Mouse (Mus musculus): ENCODE measurements around the gene Smarca2. TPM values are rescaled to one million over a fixed set of nuclear protein-coding genes. Genes with fewer than 3 reads are reported as not detected.
A peak's percentile ranks its signal among the peaks of the same experiment; 100 is the strongest.
"Not testable (repeated sequence)": the region's sequence is repeated elsewhere in the genome, so short reads cannot be mapped to it uniquely, and the experiment has no call there.

Gene Smarca2
- polyA plus RNA-seq, 1 experiment from 2014 or later, result 129 TPM

GRCm38 (mm10) chr19:26670089-26670488 lies 65.2 kb downstream of the Smarca2 start:
- Histone ChIP-seq H3K4me3 (no peak overlapping the region), H3K9ac (replicated peaks) (no peak overlapping the region), H3K27ac (replicated peaks) (no peak overlapping the region), H3K4me2 (replicated peaks) (no peak overlapping the region), H3K9me3 (no peaks in the 10 kb centered on the region), H3K27me3 (no peaks in the 10 kb centered on the region), H3K4me1 (no peaks in the 10 kb centered on the region), H3K36me3 (peaks cover 30% of the 10 kb centered on the region; the same call in 1 of the 2 replicates)
- WGBS, result 90% methylated on average over 6 of the region's 6 CpGs
- ATAC-seq (replicated peaks), result no peak

GRCm38 (mm10) chr19:26671413-26671812 lies 66.6 kb downstream of the Smarca2 start:
- peaks cover 30% of the 10 kb centered on the region; the same call in 1 of the 2 replicates for H3K36me3 ChIP-seq
- H3K27ac ChIP-seq (replicated peaks); H3K4me1 ChIP-seq; H3K4me2 ChIP-seq (replicated peaks); ATAC-seq (replicated peaks); H3K4me3 ChIP-seq; H3K9ac ChIP-seq (replicated peaks); H3K27me3 ChIP-seq; H3K9me3 ChIP-seq: not testable (repeated sequence)

GRCm38 (mm10) chr19:26675917-26676316 lies 71.1 kb downstream of the Smarca2 start:
- no peak for ATAC-seq (replicated peaks)
- Histone ChIP-seq H3K4me2 (replicated peaks) (no peak overlapping the region), H3K27me3 (no peaks in the 10 kb centered on the region), H3K36me3 (peaks cover 19% of the 10 kb centered on the region; the same call in 1 of the 2 replicates), H3K4me3 (no peak overlapping the region), H3K4me1 (peaks cover 21% of the 10 kb centered on the region), H3K27ac (replicated peaks) (no peak overlapping the region), H3K9me3 (no peaks in the 10 kb centered on the region), H3K9ac (replicated peaks) (no peak overlapping the region)
- 25% methylated on average over 6 of the region's 6 CpGs for WGBS

- peak; percentile 81 for ATAC-seq (replicated peaks)
- Histone ChIP-seq H3K9me3 (no peaks in the 10 kb centered on the region), H3K4me3 (no peak overlapping the region), H3K36me3 (peaks cover 16% of the 10 kb centered on the region), H3K4me1 (peaks cover 21% of the 10 kb centered on the region), H3K4me2 (replicated peaks) (no peak overlapping the region), H3K27ac (replicated peaks) (peak overlapping the region; percentile 54), H3K9ac (replicated peaks) (no peak overlapping the region), H3K27me3 (no peaks in the 10 kb centered on the region)
- WGBS, result 16% methylated on average over 8 of the region's 8 CpGs
Measured at GRCm38 (mm10) chr19:26678543-26678942, 73.7 kb downstream of the Smarca2 start.

- H3K27me3 ChIP-seq, result no peaks in the 10 kb centered on the region
- no peaks in the 10 kb centered on the region for H3K9me3 ChIP-seq
- H3K9ac ChIP-seq (replicated peaks), result no peak overlapping the region
- H3K4me3 ChIP-seq, result no peak overlapping the region
- H3K36me3 ChIP-seq, result peaks cover 12% of the 10 kb centered on the region
- H3K4me2 ChIP-seq (replicated peaks), result no peak overlapping the region
- H3K4me1 ChIP-seq, result peaks cover 21% of the 10 kb centered on the region
- H3K27ac ChIP-seq (replicated peaks), result peak overlapping the region; percentile 29; the same call in 1 of the 2 replicates
- 0 out of 2 replicates have a peak, but pooled peaks have one; percentile 10 for ATAC-seq (replicated peaks)
- 34% methylated on average over 3 of the region's 3 CpGs for WGBS
Measured at GRCm38 (mm10) chr19:26679674-26680073, 74.8 kb downstream of the Smarca2 start.

GRCm38 (mm10) chr19:26681549-26681948 lies 76.7 kb downstream of the Smarca2 start:
- H3K27me3 ChIP-seq, result no peaks in the 10 kb centered on the region
- H3K4me2 ChIP-seq (replicated peaks), result no peak overlapping the region
- peaks cover 15% of the 10 kb centered on the region for H3K36me3 ChIP-seq
- H3K9ac ChIP-seq (replicated peaks), result no peak overlapping the region
- no peak overlapping the region for H3K27ac ChIP-seq (replicated peaks)
- no peak for ATAC-seq (replicated peaks)
- peaks cover 16% of the 10 kb centered on the region for H3K4me1 ChIP-seq
- H3K4me3 ChIP-seq, result no peak overlapping the region
- WGBS, result 95% methylated on average over 8 of the region's 8 CpGs
- no peaks in the 10 kb centered on the region for H3K9me3 ChIP-seq

GRCm38 (mm10) chr19:26682130-26682529 lies 77.3 kb downstream of the Smarca2 start:
- H3K4me1 ChIP-seq, result peaks cover 16% of the 10 kb centered on the region
- H3K9ac ChIP-seq (replicated peaks), result no peak overlapping the region
- peaks cover 15% of the 10 kb centered on the region for H3K36me3 ChIP-seq
- ATAC-seq (replicated peaks), result no peak
- no peak overlapping the region for H3K4me3 ChIP-seq
- H3K9me3 ChIP-seq, result no peaks in the 10 kb centered on the region
- H3K4me2 ChIP-seq (replicated peaks), result no peak overlapping the region
- no peaks in the 10 kb centered on the region for H3K27me3 ChIP-seq
- WGBS, result 83% methylated on average over 4 of the region's 4 CpGs
- no peak overlapping the region for H3K27ac ChIP-seq (replicated peaks)

GRCm38 (mm10) chr19:26682731-26683130 lies 77.9 kb downstream of the Smarca2 start:
- Histone ChIP-seq H3K4me3 (no peak overlapping the region), H3K9ac (replicated peaks) (no peak overlapping the region), H3K4me2 (replicated peaks) (no peak overlapping the region), H3K27ac (replicated peaks) (no peak overlapping the region), H3K27me3 (no peaks in the 10 kb centered on the region), H3K4me1 (peaks cover 16% of the 10 kb centered on the region), H3K9me3 (no peaks in the 10 kb centered on the region), H3K36me3 (peaks cover 18% of the 10 kb centered on the region)
- ATAC-seq (replicated peaks), result no peak
- WGBS, result 92% methylated on average over 2 of the region's 2 CpGs

- no peak overlapping the region for H3K4me2 ChIP-seq (replicated peaks)
- H3K36me3 ChIP-seq, result peaks cover 18% of the 10 kb centered on the region
- H3K4me3 ChIP-seq, result no peak overlapping the region
- H3K4me1 ChIP-seq, result peaks cover 11% of the 10 kb centered on the region
- 97% methylated on average over 8 of the region's 8 CpGs for WGBS
- H3K9me3 ChIP-seq, result no peaks in the 10 kb centered on the region
- ATAC-seq (replicated peaks), result no peak
- H3K27ac ChIP-seq (replicated peaks), result no peak overlapping the region
- H3K27me3 ChIP-seq, result no peaks in the 10 kb centered on the region
- H3K9ac ChIP-seq (replicated peaks), result no peak overlapping the region
Measured at GRCm38 (mm10) chr19:26683731-26684130, 78.9 kb downstream of the Smarca2 start.

GRCm38 (mm10) chr19:26690516-26690915 lies 85.7 kb downstream of the Smarca2 start:
- H3K4me3 ChIP-seq, result no peak overlapping the region
- H3K9me3 ChIP-seq, result no peaks in the 10 kb centered on the region
- H3K4me1 ChIP-seq, result no peaks in the 10 kb centered on the region
- ATAC-seq (replicated peaks), result no peak
- H3K36me3 ChIP-seq, result peaks cover 19% of the 10 kb centered on the region; the same call in 1 of the 2 replicates
- H3K27ac ChIP-seq (replicated peaks), result no peak overlapping the region
- no peaks in the 10 kb centered on the region for H3K27me3 ChIP-seq
- H3K4me2 ChIP-seq (replicated peaks), result no peak overlapping the region
- WGBS, result 24% methylated on average over 4 of the region's 4 CpGs
- no peak overlapping the region for H3K9ac ChIP-seq (replicated peaks)

- Histone ChIP-seq H3K9me3 (no peaks in the 10 kb centered on the region), H3K36me3 (peaks cover 45% of the 10 kb centered on the region), H3K4me3 (no peak overlapping the region), H3K4me2 (replicated peaks) (no peak overlapping the region), H3K4me1 (no peaks in the 10 kb centered on the region), H3K27ac (replicated peaks) (no peak overlapping the region), H3K9ac (replicated peaks) (no peak overlapping the region), H3K27me3 (no peaks in the 10 kb centered on the region)
- no peak for ATAC-seq (replicated peaks)
- 89% methylated on average over 4 of the region's 4 CpGs for WGBS
Measured at GRCm38 (mm10) chr19:26697107-26697506, 92.3 kb downstream of the Smarca2 start.

GRCm38 (mm10) chr19:26704545-26705209 lies 99.8 kb downstream of the Smarca2 start:
- Histone ChIP-seq H3K27ac (replicated peaks) (no peak overlapping the region), H3K9ac (replicated peaks) (no peak overlapping the region), H3K9me3 (no peaks in the 10 kb centered on the region), H3K27me3 (no peaks in the 10 kb centered on the region), H3K4me3 (no peak overlapping the region), H3K36me3 (peaks cover 17% of the 10 kb centered on the region), H3K4me2 (replicated peaks) (no peak overlapping the region), H3K4me1 (no peaks in the 10 kb centered on the region)
- no peak for ATAC-seq (replicated peaks)
- 87% methylated on average over 10 of the region's 10 CpGs for WGBS

- Histone ChIP-seq H3K9me3 (no peaks in the 10 kb centered on the region), H3K4me3 (no peak overlapping the region), H3K9ac (replicated peaks) (no peak overlapping the region), H3K4me2 (replicated peaks) (no peak overlapping the region), H3K27me3 (no peaks in the 10 kb centered on the region), H3K27ac (replicated peaks) (no peak overlapping the region), H3K36me3 (no peaks in the 10 kb centered on the region), H3K4me1 (no peaks in the 10 kb centered on the region)
- 67% methylated on average over 5 of the region's 5 CpGs for WGBS
- ATAC-seq (replicated peaks), result no peak
Measured at GRCm38 (mm10) chr19:26706910-26707309, 102.1 kb downstream of the Smarca2 start.
